Mouse (Mus musculus): ENCODE data around the gene Maml1. TPM values are rescaled to one million over a fixed set of nuclear protein-coding genes. Genes with fewer than 3 reads are reported as not detected.

Gene Maml1
- polyA plus RNA-seq, 1 experiment from 2014 or later: 5.2 TPM

DNA sequence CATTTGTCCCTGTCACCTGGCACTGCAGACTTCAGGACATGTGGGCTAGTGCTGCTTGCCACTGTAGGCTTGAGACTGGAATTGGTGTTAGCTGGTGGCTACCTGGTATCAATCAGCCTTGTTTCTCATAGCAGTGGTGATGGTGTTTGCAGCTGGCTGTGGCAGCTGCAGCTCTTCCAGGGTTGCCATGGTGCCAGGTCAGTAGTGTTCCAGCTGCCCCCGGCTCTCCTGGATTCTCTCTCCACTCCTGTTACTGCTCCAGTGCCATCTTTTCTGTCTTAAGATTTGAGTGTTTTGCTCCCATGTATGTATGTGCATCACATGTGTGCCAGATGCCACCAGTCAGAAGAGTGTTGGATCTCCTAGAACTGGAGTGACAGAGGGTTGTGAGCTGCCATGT lies 38.7 kb downstream of the Maml1 start:
- no peaks in the 10 kb centered on the region for H3K27me3 ChIP-seq (replicated peaks; ENCODE audit: insufficient read depth, low read length)
- peaks cover 9% of the 10 kb centered on the region; the same call in 1 of the 2 replicates for H3K36me3 ChIP-seq (ENCODE audit: insufficient read depth, low read length)
- no peaks in the 10 kb centered on the region for H3K4me1 ChIP-seq (ENCODE audit: insufficient read depth, low read depth, low read length)
- no peak overlapping the region for H3K9ac ChIP-seq (replicated peaks; ENCODE audit: low read depth)
- no peak overlapping the region for H3K27ac ChIP-seq (ENCODE audit: low read length)
- WGBS: 55% methylated on average over 1 of the region's 1 CpGs
- no peak for TF ChIP-seq EP300 (IDR thresholded peaks at IDR 0.05)
- TF ChIP-seq CTCF (IDR thresholded peaks at IDR 0.05): no peak
- H3K4me2 ChIP-seq (replicated peaks; ENCODE audit: low read depth, low read length): no peak overlapping the region
- ATAC-seq (no peak), DNase-seq (ENCODE audit: low spot score) (no peak)
- H3K9me3 ChIP-seq (ENCODE audit: low read length): no peaks in the 10 kb centered on the region
- no peak overlapping the region for H3K4me3 ChIP-seq (ENCODE audit: low read depth, low read length)

DNA sequence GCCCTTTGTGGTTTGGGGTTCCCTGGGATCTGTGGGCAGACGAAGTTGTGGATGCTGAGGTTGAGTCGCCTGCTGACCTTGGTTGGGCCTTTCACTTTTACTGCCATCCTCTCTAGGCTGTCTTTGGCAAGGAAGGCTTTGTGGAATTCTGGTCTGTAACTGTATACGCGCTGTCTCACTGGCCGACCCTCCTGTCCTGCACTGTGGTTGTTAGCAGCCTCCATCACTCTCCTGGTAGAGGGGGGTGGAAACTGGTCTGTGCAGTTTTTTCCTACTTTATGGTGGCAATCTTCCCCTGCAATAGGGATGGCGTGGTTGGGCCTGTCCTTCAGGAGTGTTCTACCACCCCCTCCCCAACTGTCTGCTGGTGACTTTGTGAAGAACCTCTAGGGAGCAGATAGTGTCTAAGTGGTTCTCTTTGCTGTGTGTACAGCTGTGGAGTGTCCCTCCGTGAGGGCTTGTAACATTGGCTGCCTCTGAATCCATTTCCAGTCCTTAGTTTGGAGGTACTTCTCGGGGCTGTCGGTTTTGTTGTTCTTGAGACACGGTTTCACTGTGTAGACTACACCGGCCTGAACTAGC lies 39.3 kb downstream of the Maml1 start:
- Histone ChIP-seq H3K4me3 (ENCODE audit: low read depth, low read length) (no peak overlapping the region), H3K4me1 (ENCODE audit: insufficient read depth, low read depth, low read length) (no peaks in the 10 kb centered on the region), H3K27me3 (replicated peaks; ENCODE audit: insufficient read depth, low read length) (no peaks in the 10 kb centered on the region), H3K4me2 (replicated peaks; ENCODE audit: low read depth, low read length) (no peak overlapping the region), H3K36me3 (ENCODE audit: insufficient read depth, low read length) (peaks cover 9% of the 10 kb centered on the region; the same call in 1 of the 2 replicates), H3K27ac (ENCODE audit: low read length) (0 out of 2 replicates have a peak overlapping the region, but pooled peaks have one; percentile 64), H3K9ac (replicated peaks; ENCODE audit: low read depth) (no peak overlapping the region), H3K9me3 (ENCODE audit: low read length) (no peaks in the 10 kb centered on the region)
- 47% methylated on average over 11 of the region's 11 CpGs for WGBS
- no peak for DNase-seq (ENCODE audit: low spot score)
- no peak for TF ChIP-seq CTCF (IDR thresholded peaks at IDR 0.05)
- ATAC-seq: no peak

DNA sequence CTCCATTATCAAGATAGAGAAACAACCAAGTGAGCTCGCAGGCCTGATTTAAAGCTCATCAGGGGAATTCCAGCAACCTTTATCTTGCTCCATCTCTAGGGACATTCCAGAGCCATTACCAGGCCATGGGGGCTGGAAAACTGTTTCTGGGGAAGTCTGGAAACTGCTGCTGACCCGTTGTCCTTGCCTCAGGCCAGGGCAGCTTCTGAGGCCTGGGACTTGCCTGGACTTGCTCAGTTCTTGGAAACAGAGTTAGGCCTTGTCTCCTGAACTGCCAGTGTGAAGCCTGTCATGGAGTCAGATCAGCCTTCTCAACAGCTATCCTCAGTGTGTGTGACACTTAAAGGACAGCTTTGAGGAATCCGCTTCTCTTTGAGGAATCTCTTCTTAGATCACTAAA lies 39.9 kb downstream of the Maml1 start:
- 0 out of 2 replicates have a peak overlapping the region, but pooled peaks have one; percentile 64 for H3K27ac ChIP-seq (ENCODE audit: low read length)
- no peaks in the 10 kb centered on the region for H3K27me3 ChIP-seq (replicated peaks; ENCODE audit: insufficient read depth, low read length)
- TF ChIP-seq EP300 (IDR thresholded peaks at IDR 0.05) (no peak), CTCF (IDR thresholded peaks at IDR 0.05) (no peak)
- no peaks in the 10 kb centered on the region for H3K4me1 ChIP-seq (ENCODE audit: insufficient read depth, low read depth, low read length)
- peaks cover 9% of the 10 kb centered on the region; the same call in 1 of the 2 replicates for H3K36me3 ChIP-seq (ENCODE audit: insufficient read depth, low read length)
- no peak overlapping the region for H3K9ac ChIP-seq (replicated peaks; ENCODE audit: low read depth)
- H3K4me3 ChIP-seq (ENCODE audit: low read depth, low read length): no peak overlapping the region
- peak; percentile 59 for DNase-seq (ENCODE audit: low spot score)
- ATAC-seq: peak; percentile 59; the same call in 1 of the 2 replicates
- no peaks in the 10 kb centered on the region for H3K9me3 ChIP-seq (ENCODE audit: low read length)
- H3K4me2 ChIP-seq (replicated peaks; ENCODE audit: low read depth, low read length): no peak overlapping the region
- WGBS: 34% methylated on average over 3 of the region's 3 CpGs

DNA sequence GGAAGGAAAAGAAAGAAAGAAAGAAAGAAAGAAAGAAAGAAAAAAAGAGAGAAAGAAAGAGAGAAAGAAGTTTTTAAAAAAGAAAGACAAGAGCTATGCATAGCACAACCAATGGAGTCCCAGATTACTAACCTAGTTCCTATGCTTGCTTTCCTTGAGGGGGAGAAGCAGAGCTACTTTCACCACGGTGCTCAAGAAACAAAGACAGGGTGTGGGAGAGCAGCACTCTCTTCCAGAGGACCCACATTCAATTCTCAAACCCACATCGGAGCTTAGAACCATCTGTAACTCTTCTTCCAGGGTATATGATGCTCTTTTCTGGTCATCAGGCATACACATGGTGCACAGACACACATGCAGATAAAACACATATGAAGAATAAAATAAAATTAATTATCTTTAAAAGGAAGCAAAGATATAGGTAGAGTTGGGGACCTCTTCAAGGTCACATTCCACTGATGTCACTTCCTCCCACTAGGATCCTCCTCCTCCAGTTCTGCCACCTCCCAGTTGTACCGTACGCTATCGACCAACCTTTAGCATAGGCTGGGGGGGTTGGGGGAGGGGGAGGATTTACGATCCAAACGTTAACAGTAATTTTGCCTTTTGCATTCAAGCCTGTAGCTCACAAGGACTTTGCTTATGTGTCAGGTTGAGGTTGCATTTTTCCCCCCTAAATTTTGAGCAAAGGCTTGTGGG lies 43.5 kb downstream of the Maml1 start:
- DNase-seq (ENCODE audit: low spot score) (no peak), ATAC-seq (no peak)
- Histone ChIP-seq H3K27me3 (replicated peaks; ENCODE audit: insufficient read depth, low read length) (no peaks in the 10 kb centered on the region), H3K4me1 (ENCODE audit: insufficient read depth, low read depth, low read length) (no peaks in the 10 kb centered on the region), H3K36me3 (ENCODE audit: insufficient read depth, low read length) (no peaks in the 10 kb centered on the region), H3K4me3 (ENCODE audit: low read depth, low read length) (no peak overlapping the region), H3K4me2 (replicated peaks; ENCODE audit: low read depth, low read length) (no peak overlapping the region), H3K9ac (replicated peaks; ENCODE audit: low read depth) (no peak overlapping the region), H3K27ac (ENCODE audit: low read length) (no peak overlapping the region), H3K9me3 (ENCODE audit: low read length) (no peaks in the 10 kb centered on the region)
- 72% methylated on average over 7 of the region's 7 CpGs for WGBS
- TF ChIP-seq EP300 (IDR thresholded peaks at IDR 0.05) (no peak), CTCF (IDR thresholded peaks at IDR 0.05) (no peak)

DNA sequence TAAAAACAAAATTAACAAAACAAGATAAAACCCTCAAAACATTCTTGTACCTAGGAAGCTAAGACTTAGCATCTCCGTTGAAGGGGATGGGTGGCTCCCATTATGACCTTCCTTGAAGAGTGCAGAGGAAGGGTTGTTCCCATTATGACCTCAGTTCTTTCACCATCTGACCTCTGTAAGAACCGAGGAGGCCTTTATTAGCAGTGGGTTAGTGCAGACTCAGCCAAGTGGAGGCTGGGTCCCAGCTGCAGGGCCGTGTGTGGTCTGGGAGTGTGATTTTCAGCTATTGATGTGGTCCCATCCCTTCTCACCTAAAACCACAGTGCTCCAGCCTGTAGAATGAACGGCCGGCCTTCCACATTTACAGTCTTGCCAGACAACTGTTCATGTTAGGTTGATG lies 46.8 kb downstream of the Maml1 start:
- Histone ChIP-seq H3K4me3 (ENCODE audit: low read depth, low read length) (no peak overlapping the region), H3K9ac (replicated peaks; ENCODE audit: low read depth) (no peak overlapping the region), H3K9me3 (ENCODE audit: low read length) (no peaks in the 10 kb centered on the region), H3K27ac (ENCODE audit: low read length) (no peak overlapping the region), H3K4me1 (ENCODE audit: insufficient read depth, low read depth, low read length) (no peaks in the 10 kb centered on the region), H3K36me3 (ENCODE audit: insufficient read depth, low read length) (no peaks in the 10 kb centered on the region), H3K4me2 (replicated peaks; ENCODE audit: low read depth, low read length) (no peak overlapping the region), H3K27me3 (replicated peaks; ENCODE audit: insufficient read depth, low read length) (no peaks in the 10 kb centered on the region)
- DNase-seq (ENCODE audit: low spot score) (no peak), ATAC-seq (no peak)
- WGBS: 68% methylated on average over 5 of the region's 5 CpGs
- TF ChIP-seq EP300 (IDR thresholded peaks at IDR 0.05) (no peak), CTCF (IDR thresholded peaks at IDR 0.05) (no peak)

DNA sequence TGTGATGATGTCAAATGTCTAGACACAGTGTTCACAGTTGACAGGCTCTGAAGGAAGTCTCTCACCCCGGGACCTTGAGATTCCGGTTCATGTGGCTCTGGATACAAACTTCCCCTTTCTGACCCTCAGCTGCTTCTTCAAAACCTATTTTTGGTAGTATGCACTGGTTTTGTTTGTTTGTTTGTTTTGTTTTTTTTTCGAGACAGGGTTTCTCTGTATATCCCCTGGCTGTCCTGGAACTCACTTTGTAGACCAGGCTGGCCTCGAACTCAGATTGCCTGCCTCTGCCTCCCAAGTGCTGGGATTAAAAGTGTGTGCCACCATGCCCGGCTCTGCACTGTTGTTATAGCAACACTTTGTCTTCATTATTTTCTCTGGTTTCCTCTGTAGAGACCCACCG lies 48.2 kb downstream of the Maml1 start:
- Histone ChIP-seq H3K36me3 (ENCODE audit: insufficient read depth, low read length) (no peaks in the 10 kb centered on the region), H3K4me3 (ENCODE audit: low read depth, low read length) (no peak overlapping the region), H3K27me3 (replicated peaks; ENCODE audit: insufficient read depth, low read length) (no peaks in the 10 kb centered on the region), H3K27ac (ENCODE audit: low read length) (no peak overlapping the region), H3K4me1 (ENCODE audit: insufficient read depth, low read depth, low read length) (no peaks in the 10 kb centered on the region), H3K9me3 (ENCODE audit: low read length) (no peaks in the 10 kb centered on the region), H3K9ac (replicated peaks; ENCODE audit: low read depth) (no peak overlapping the region), H3K4me2 (replicated peaks; ENCODE audit: low read depth, low read length) (no peak overlapping the region)
- DNase-seq (ENCODE audit: low spot score): no peak
- ATAC-seq: no peak
- TF ChIP-seq EP300 (IDR thresholded peaks at IDR 0.05): no peak
- no peak for TF ChIP-seq CTCF (IDR thresholded peaks at IDR 0.05)
- 58% methylated on average over 6 of the region's 6 CpGs for WGBS
